10 mouse cellular contexts compared by ENCODE assay signal in the genomic region with DNA sequence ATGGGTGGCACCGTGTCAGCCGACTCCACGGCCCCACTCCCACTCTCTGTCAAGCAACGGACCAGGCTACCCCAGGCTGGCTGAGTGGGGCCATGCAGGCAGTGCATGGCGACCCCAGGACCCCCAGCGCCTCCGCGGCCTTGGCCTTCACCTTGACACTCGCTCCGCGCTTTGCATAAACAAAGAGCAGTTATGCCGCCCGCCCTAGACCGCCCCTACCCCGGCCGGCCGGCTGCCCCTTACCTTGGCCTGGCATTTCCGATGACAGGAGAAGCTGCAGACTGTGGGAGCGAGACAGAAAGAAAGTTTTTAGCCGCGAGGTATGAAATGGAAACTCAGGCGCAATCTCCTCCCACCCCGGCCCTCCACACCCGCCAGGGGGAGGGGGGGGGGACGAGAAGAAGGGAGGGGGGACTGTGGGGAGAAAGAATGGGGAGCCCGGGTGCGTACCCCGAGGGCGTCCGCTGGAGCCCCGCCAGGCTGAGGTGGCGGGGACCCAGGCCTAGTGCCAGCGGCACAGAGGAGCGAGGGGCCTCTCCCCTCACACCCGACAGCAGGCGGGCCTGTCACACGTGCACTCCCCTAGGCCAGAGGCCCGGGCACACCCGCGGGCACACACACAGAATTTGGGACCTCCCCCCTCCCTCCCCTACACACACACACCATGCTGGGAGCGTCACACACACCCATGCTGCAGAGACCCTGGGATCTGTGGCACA. TPM values are rescaled to one million over a fixed set of nuclear protein-coding genes. Genes with fewer than 3 reads are reported as not detected.
DNase-seq lines count a peak whose midpoint lies in the region; ATAC-seq lines count a peak whose summit lies in the region.
"Had no signal": no experiment of that assay in that cellular context is flagged by ENCODE, and none has a peak within 500 bp of the region (broad histone marks: within the 10 kb centered on the region; RNA-seq: fewer than 3 reads in every experiment).

No protein-coding gene starts in this region.

- peak; percentile 50 for ATAC-seq in liver, embryonic 16.5 days (ENCODE audit: low read depth)

- H3K4me2 ChIP-seq in liver, embryonic 16.5 days (ENCODE audit: low read depth, low read length): peak overlapping the region; percentile 65

- H3K4me1 ChIP-seq in embryonic facial prominence, embryonic 10.5 days: peaks cover 50% of the 10 kb centered on the region
- H3K4me1 ChIP-seq in hindbrain, embryonic 10.5 days (replicated peaks): peaks cover 28% of the 10 kb centered on the region
- H3K4me1 ChIP-seq in liver, embryonic 16.5 days (ENCODE audit: control insufficient read depth, low read depth, low read length): peaks cover 5% of the 10 kb centered on the region; the same call in 1 of the 2 replicates

- peak overlapping the region; percentile 54 for H3K4me3 ChIP-seq in embryonic facial prominence, embryonic 10.5 days
- peak overlapping the region; percentile 47 for H3K4me3 ChIP-seq in hindbrain, embryonic 10.5 days
- H3K4me3 ChIP-seq in liver, embryonic 16.5 days (ENCODE audit: low read depth, low read length): peak overlapping the region; percentile 51

- H3K9me3 ChIP-seq in embryonic facial prominence, embryonic 10.5 days: no peaks in the 10 kb centered on the region
- no peaks in the 10 kb centered on the region for H3K9me3 ChIP-seq in hindbrain, embryonic 10.5 days
- H3K9me3 ChIP-seq in liver, embryonic 16.5 days (replicated peaks; ENCODE audit: control insufficient read depth, low read length): no peaks in the 10 kb centered on the region
- H3K9me3 ChIP-seq: G1E had no signal

- 3% methylated on average over 41 of the region's 41 CpGs for WGBS in embryonic facial prominence, embryonic 10.5 days
- WGBS in hindbrain, embryonic 10.5 days: 5% methylated on average over 40 of the region's 41 CpGs
- 7% methylated on average over 34 of the region's 41 CpGs for WGBS in liver, embryonic 16.5 days (ENCODE audit: insufficient replicate concordance)

- DNase-seq in kidney, adult 18-20 months: peak; percentile 70
- DNase-seq in kidney, adult 11 months: no peak
- DNase-seq in embryonic facial prominence, embryonic 10.5 days (ENCODE audit: low spot score): peak; percentile 72
- peak; percentile 48 for DNase-seq in hindbrain, embryonic 10.5 days (ENCODE audit: low spot score)
- DNase-seq in retina, postnatal 1 day: peak; percentile 61
- no peak for DNase-seq in frontal cortex, postnatal 10 days (ENCODE audit: low spot score in 2 of 2)
- DNase-seq in left cerebral cortex, adult 9 months (ENCODE audit: low spot score in 2 of 2): no peak

- H3K27ac ChIP-seq in embryonic facial prominence, embryonic 10.5 days (replicated peaks): peak overlapping the region; percentile 83
- H3K27ac ChIP-seq in hindbrain, embryonic 10.5 days: peak overlapping the region; percentile 65
- H3K27ac ChIP-seq in liver, embryonic 16.5 days (ENCODE audit: low read length): no peak overlapping the region
- H3K27ac ChIP-seq: macrophage had no signal

- peak overlapping the region; percentile 41; the same call in 1 of the 2 replicates for H3K9ac ChIP-seq in liver, embryonic 16.5 days (ENCODE audit: low read depth, low read length)

- peaks cover 46% of the 10 kb centered on the region for H3K36me3 ChIP-seq in embryonic facial prominence, embryonic 10.5 days (replicated peaks)
- peaks cover 13% of the 10 kb centered on the region for H3K36me3 ChIP-seq in hindbrain, embryonic 10.5 days
- H3K36me3 ChIP-seq in liver, embryonic 16.5 days (ENCODE audit: control insufficient read depth, insufficient read depth): no peaks in the 10 kb centered on the region
- H3K36me3 ChIP-seq: G1E had no signal

- H3K27me3 ChIP-seq in embryonic facial prominence, embryonic 10.5 days (replicated peaks; ENCODE audit: low read depth, poor library complexity, severe bottlenecking): peaks cover 42% of the 10 kb centered on the region
- peaks cover 52% of the 10 kb centered on the region for H3K27me3 ChIP-seq in hindbrain, embryonic 10.5 days (ENCODE audit: insufficient read depth, poor library complexity, severe bottlenecking)
- H3K27me3 ChIP-seq in liver, embryonic 16.5 days (ENCODE audit: control insufficient read depth, insufficient read depth, low read depth, low read length): peaks cover 4% of the 10 kb centered on the region; the same call in 1 of the 2 replicates

RNA-seq across cellular contexts. Expression of a gene that starts 55.7 kb away (rescaled TPM):
- polyA plus RNA-seq in embryonic facial prominence, embryonic 10.5 days (2016; fragmentation: Nextera tagmentation; extraction: Ambion mirVana): 27.4 and 30.4 TPM in 2 replicates
- polyA plus RNA-seq in hindbrain, embryonic 10.5 days (2016; fragmentation: Nextera tagmentation; extraction: Ambion mirVana): 15.1 and 15.3 TPM in 2 replicates
- 22.9 and 23.0 TPM in 2 replicates for polyA plus RNA-seq in liver, embryonic 16.5 days (2015; fragmentation: Nextera tagmentation; extraction: Ambion mirVana)

RNA-seq across cellular contexts. Expression of a gene that starts 56.8 kb away (rescaled TPM):
- polyA plus RNA-seq in embryonic facial prominence, embryonic 10.5 days (2016; fragmentation: Nextera tagmentation; extraction: Ambion mirVana): 0.06 and 0.15 TPM in 2 replicates
- 0.31 and 0.37 TPM in 2 replicates for polyA plus RNA-seq in hindbrain, embryonic 10.5 days (2016; fragmentation: Nextera tagmentation; extraction: Ambion mirVana)
- 0.14 TPM in 1 of 2 replicates, not detected in the other for polyA plus RNA-seq in liver, embryonic 16.5 days (2015; fragmentation: Nextera tagmentation; extraction: Ambion mirVana)
- polyA plus RNA-seq: G1E, macrophage had no signal

Comparison
In these comparisons a context has a peak if more than half of its experiments do, and no peak if none do; other contexts are left out.
1. DNase-seq: peak in kidney, adult 18-20 months (single experiment), embryonic facial prominence, embryonic 10.5 days (single experiment), hindbrain, embryonic 10.5 days (single experiment) and retina, postnatal 1 day (single experiment); none in kidney, adult 11 months (single experiment), frontal cortex, postnatal 10 days (0 of 2) and left cerebral cortex, adult 9 months (0 of 2).
2. Peak in every context shown above with its lines, with median percentiles within 50 percentile points of each other: H3K4me3 ChIP-seq.